Mouse (Mus musculus) spleen, postnatal 4 days (tissue): ENCODE results near the gene Trim60.
"Not testable (repeated sequence)": the region's sequence is repeated elsewhere in the genome, so short reads cannot be mapped to it uniquely, and the experiment has no call there.

Source experiments
- DNase-seq, 2 experiments: peaks; one replicate each; pipeline ENCODE4 v3.0.0; 2022; ENCODE audit warnings: low spot score in 2 of 2

Gene Trim60

GRCm38 (mm10) chr8:65018423-65018822, at the start of gene Trim60, which contains the start of gene Trim61:
TSS of gene Trim60 (minus strand) at chr8:65018584.
TSS of gene Trim61 (minus strand) at chr8:65018523.
- DNase-seq, result no peak

- no peak for DNase-seq
Measured at GRCm38 (mm10) chr8:65067694-65068472, 49.5 kb upstream of the Trim60 start.

- no peak for DNase-seq
Measured at GRCm38 (mm10) chr8:65067031-65067430, 48.6 kb upstream of the Trim60 start.

- DNase-seq, result no peak
Measured at GRCm38 (mm10) chr8:65065622-65066021, 47.2 kb upstream of the Trim60 start.

- no peak for DNase-seq
Measured at GRCm38 (mm10) chr8:65064071-65064470, 45.7 kb upstream of the Trim60 start.

GRCm38 (mm10) chr8:65062195-65062594, 43.8 kb upstream of the Trim60 start:
- no peak for DNase-seq

- no peak for DNase-seq
Measured at GRCm38 (mm10) chr8:65056722-65057121, 38.3 kb upstream of the Trim60 start.

GRCm38 (mm10) chr8:65053968-65054367, 35.6 kb upstream of the Trim60 start:
- no peak for DNase-seq

GRCm38 (mm10) chr8:65053554-65053953, 35.2 kb upstream of the Trim60 start:
- DNase-seq, result no peak

GRCm38 (mm10) chr8:65047801-65048200, 29.4 kb upstream of the Trim60 start:
- no peak for DNase-seq

GRCm38 (mm10) chr8:65047193-65047592, 28.8 kb upstream of the Trim60 start:
- no peak for DNase-seq

GRCm38 (mm10) chr8:65046565-65046964, 28.2 kb upstream of the Trim60 start:
- no peak for DNase-seq

- DNase-seq, result no peak
Measured at GRCm38 (mm10) chr8:65037117-65037533, 18.7 kb upstream of the Trim60 start, which contains the start of gene Apela. TSS of gene Apela (minus strand) at chr8:65037336.

GRCm38 (mm10) chr8:65034136-65034535, 15.8 kb upstream of the Trim60 start:
- no peak for DNase-seq

GRCm38 (mm10) chr8:65033056-65033455, 14.7 kb upstream of the Trim60 start:
- DNase-seq, result no peak

GRCm38 (mm10) chr8:65032107-65032506, 13.7 kb upstream of the Trim60 start:
- DNase-seq, result no peak

- no peak for DNase-seq
Measured at GRCm38 (mm10) chr8:65030735-65031485, 12.5 kb upstream of the Trim60 start.

- DNase-seq, result no peak
Measured at GRCm38 (mm10) chr8:65029776-65030175, 11.4 kb upstream of the Trim60 start.

- no peak for DNase-seq
Measured at GRCm38 (mm10) chr8:65028959-65029686, 10.7 kb upstream of the Trim60 start.

GRCm38 (mm10) chr8:65022485-65022884, 4.1 kb upstream of the Trim60 start:
- peak; percentile 17 to 68 for DNase-seq

GRCm38 (mm10) chr8:65007616-65008015, 10.8 kb downstream of the Trim60 start:
- not testable (repeated sequence) for DNase-seq

GRCm38 (mm10) chr8:64998806-64999365, 19.5 kb downstream of the Trim60 start:
- no peak for DNase-seq
